Mouse (Mus musculus) kidney, embryonic 14.5 days (tissue): ENCODE results near the gene Tenm4. TPM values are rescaled to one million over a fixed set of nuclear protein-coding genes. Genes with fewer than 3 reads are reported as not detected.

ENCODE experiments used
- ATAC-seq: fragments of 200-750 bp; cut with Nextera tagmentation; 2 replicates; pipeline ENCODE4 v1.8.0; 2017; ENCODE audit warnings: moderate number of reproducible peaks, mild to moderate bottlenecking, moderate TSS enrichment, moderate library complexity; ENCODE audit not compliant: low FRiP score, low TSS enrichment
- H3K27ac ChIP-seq: fragments of 300-500 bp; sonication (generic); 2 replicates; pipeline ENCODE4 v1.5.1; 2014; ENCODE audit warnings: low read depth, mild to moderate bottlenecking, low read length, moderate library complexity, mixed read lengths
- H3K27me3 ChIP-seq: fragments of 300-500 bp; sonication (generic); 2 replicates; pipeline ENCODE4 v1.6.1; 2014; ENCODE audit warnings: mild to moderate bottlenecking, low read length; ENCODE audit not compliant: control insufficient read depth, insufficient read depth
- H3K36me3 ChIP-seq: fragments of 300-500 bp; sonication (generic); 2 replicates; pipeline ENCODE4 v1.6.1; 2014; ENCODE audit warnings: low read length, mixed read lengths; ENCODE audit not compliant: control insufficient read depth, insufficient read depth
- H3K4me1 ChIP-seq: fragments of 300-500 bp; sonication (generic); 2 replicates; pipeline ENCODE4 v1.6.1; 2014; ENCODE audit warnings: low read length, mixed read lengths; ENCODE audit not compliant: control insufficient read depth, insufficient read depth
- H3K4me2 ChIP-seq: fragments of 300-500 bp; sonication (generic); replicated peaks from 2 replicates; pipeline ENCODE4 v1.6.1; 2014; ENCODE audit warnings: low read depth, mild to moderate bottlenecking, low read length
- H3K4me3 ChIP-seq: fragments of 300-500 bp; sonication (generic); 2 replicates; pipeline ENCODE4 v1.5.1; 2014; ENCODE audit warnings: mild to moderate bottlenecking, low read length
- H3K9ac ChIP-seq: fragments of 300-500 bp; sonication (generic); 2 replicates; pipeline ENCODE4 v1.6.1; 2014; ENCODE audit warnings: low read depth, mild to moderate bottlenecking, low read length, moderate library complexity
- H3K9me3 ChIP-seq: fragments of 300-500 bp; sonication (generic); 2 replicates; pipeline ENCODE4 v1.6.1; 2016; ENCODE audit warnings: low read length; ENCODE audit not compliant: control insufficient read depth
- WGBS: fragments of 180-500 bp; shearing (Covaris S2); extraction: QIAGEN DNeasy Blood & Tissue Kit; methylation state at CpG from one replicate; pipeline ENCODE4 v1.1.7; 2014; 5-methylcytosine and 5-hydroxymethylcytosine counted together
- polyA plus RNA-seq: library from polyadenylated mRNA; unstranded; fragments of >200 nt; fragmentation: Nextera tagmentation; extraction: Ambion mirVana; gene quantifications from 2 replicates; pipeline ENCODE4 v1.2.1, GENCODE M21; 2014

Gene Tenm4
- polyA plus RNA-seq, 1 experiment from 2014 or later = 51.0 TPM

DNA sequence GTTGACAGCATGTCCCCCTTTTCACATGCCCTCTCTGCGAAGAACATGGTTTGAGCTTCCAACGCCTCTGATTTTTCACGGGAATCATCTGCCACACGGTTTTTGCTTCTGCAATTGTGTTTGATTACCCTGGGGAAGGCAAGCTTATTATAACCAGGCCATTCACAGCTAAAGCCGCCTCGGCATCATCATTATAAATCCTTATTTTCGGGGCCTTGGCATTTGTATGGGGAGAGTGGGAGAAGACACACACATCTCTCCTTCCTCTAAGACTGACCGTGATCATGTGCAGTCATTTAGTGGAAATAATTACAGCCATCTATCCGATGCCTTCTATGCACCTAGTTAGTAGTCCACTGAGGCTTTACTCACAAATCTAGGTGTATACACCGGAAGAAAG, 719.9 kb downstream of the Tenm4 start:
- Histone ChIP-seq H3K36me3 (peaks cover 35% of the 10 kb centered on the region), H3K27ac (no peak overlapping the region), H3K4me3 (no peak overlapping the region), H3K9ac (no peak overlapping the region), H3K9me3 (no peaks in the 10 kb centered on the region), H3K4me2 (no peak overlapping the region), H3K27me3 (no peaks in the 10 kb centered on the region), H3K4me1 (peaks cover 10% of the 10 kb centered on the region; the same call in 1 of the 2 replicates)
- ATAC-seq = no peak
- WGBS = 89% methylated on average over 10 of the region's 10 CpGs

DNA sequence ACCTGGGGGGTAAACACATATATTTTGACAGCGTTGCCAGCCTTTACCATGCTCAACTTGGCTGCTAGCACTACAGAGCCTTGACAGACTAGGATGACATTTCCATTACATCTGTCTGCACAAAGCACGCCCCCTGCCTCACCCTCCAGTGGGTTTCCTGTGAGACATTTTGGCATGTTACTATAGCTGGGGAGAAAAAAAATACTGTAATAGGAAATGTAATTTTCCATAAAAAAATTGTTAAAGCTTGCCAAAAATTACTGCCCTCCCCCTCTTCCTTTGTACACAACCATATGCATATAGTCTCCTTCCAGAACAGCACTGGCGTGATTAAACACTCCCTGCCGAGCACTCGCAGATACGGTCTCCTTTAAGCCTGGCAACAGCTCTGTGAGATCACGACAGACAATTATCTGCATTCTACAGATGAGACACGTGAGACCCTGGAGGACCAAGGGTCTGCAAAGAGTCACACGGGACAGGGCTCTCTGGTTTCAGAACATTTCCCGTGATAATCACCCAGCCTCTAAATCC, 728.1 kb downstream of the Tenm4 start:
- Histone ChIP-seq H3K4me2 (no peak overlapping the region), H3K9ac (no peak overlapping the region), H3K9me3 (no peaks in the 10 kb centered on the region), H3K4me1 (no peaks in the 10 kb centered on the region), H3K4me3 (no peak overlapping the region), H3K27me3 (no peaks in the 10 kb centered on the region), H3K27ac (no peak overlapping the region), H3K36me3 (peaks cover 34% of the 10 kb centered on the region)
- no peak for ATAC-seq
- 58% methylated on average over 10 of the region's 10 CpGs for WGBS

DNA sequence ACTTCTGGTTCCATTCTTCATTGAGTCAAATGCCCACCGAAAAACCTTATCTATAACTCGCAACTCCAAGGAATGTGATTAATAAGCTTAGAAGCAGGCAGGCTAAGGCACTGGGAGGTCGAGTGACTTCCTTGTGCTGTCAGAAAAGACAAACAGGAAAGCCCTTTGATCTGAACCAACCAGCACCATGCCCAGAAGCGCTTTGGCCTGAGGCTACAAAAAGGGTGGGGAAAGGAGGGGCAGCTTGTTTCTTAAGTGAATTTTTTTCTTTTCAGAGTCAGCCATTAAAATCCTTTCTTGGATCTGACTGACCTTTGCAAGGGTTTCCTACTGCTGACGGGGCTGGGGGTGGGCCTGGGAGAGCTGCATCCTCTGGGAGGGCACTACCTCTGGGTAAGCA, 731.1 kb downstream of the Tenm4 start:
- WGBS = 28% methylated on average over 5 of the region's 5 CpGs
- H3K27ac ChIP-seq = no peak overlapping the region

DNA sequence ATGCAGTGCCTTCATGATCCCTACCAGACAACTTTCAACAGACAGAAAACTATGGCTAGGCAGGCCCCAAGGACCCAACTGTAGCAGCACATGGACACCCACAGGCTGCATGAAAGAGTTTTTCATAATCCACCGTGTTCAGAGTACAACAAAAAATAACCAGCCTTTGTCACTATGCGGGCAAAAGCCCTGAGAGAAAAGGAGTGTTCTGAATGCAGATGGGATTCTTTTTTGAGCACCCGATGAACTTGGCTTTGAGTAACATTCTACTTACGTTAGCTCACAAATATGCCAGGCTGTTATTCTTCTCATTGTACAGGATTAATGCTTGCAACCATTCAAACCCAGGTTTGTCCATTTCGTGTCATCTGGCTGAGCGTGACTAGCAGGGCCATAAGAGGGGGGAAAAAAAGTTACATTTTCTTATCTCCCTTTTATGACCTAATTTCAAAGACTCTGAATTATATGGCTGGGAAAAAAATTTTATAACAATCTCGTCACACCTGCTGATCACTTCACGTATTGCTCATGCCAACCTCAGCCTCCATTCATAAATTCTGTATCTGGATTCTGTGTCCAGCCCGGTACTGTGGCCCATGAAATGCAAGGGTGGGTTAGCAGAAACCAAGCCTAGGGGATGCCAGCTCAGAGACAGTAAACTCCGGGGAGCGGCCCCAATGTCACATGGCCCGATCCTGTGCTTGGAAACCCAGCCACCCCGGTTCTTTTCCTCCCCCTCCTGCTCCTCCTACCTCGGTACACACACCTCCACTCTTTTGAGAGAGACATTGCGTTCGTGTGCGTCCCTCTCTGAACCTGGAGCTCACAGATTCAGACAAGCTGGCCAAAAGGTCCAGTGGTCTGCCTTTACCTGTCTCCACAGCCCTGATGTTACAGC, 732.3 kb downstream of the Tenm4 start:
- Histone ChIP-seq H3K36me3 (peaks cover 16% of the 10 kb centered on the region; the same call in 1 of the 2 replicates), H3K27me3 (no peaks in the 10 kb centered on the region), H3K4me1 (no peaks in the 10 kb centered on the region), H3K9ac (no peak overlapping the region), H3K27ac (no peak overlapping the region), H3K4me2 (no peak overlapping the region), H3K4me3 (no peak overlapping the region), H3K9me3 (no peaks in the 10 kb centered on the region)
- no peak for ATAC-seq
- WGBS = 88% methylated on average over 17 of the region's 17 CpGs

More for the DNA sequence above, 731.1 kb downstream of the Tenm4 start:
- Histone ChIP-seq H3K4me2 (no peak overlapping the region), H3K9me3 (no peaks in the 10 kb centered on the region), H3K27me3 (no peaks in the 10 kb centered on the region), H3K9ac (no peak overlapping the region), H3K4me3 (no peak overlapping the region), H3K36me3 (peaks cover 16% of the 10 kb centered on the region; the same call in 1 of the 2 replicates), H3K4me1 (no peaks in the 10 kb centered on the region)
- no peak for ATAC-seq

DNA sequence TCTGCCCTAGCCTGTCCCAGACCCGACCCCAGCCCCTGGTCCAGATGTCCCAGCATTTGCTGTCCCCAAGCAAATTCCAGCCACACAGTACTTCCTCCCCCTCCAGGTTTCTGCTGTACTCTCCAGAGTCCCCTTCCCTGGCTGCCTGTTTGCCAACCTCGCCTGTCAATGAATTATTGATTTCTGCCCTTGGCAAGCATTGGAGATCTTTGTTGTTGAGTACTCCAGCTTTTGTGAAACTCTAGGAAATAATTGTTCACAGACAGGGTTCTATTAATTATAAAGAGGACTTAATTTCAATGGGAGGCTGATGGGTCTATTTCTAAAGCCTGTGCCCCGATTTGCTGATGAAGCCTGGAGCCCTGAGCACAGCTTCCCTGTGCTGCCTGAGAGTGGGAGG, 733.4 kb downstream of the Tenm4 start:
- no peaks in the 10 kb centered on the region for H3K9me3 ChIP-seq
- WGBS = 66% methylated on average over 3 of the region's 3 CpGs
- no peak for ATAC-seq
- no peaks in the 10 kb centered on the region for H3K4me1 ChIP-seq
- H3K27me3 ChIP-seq = no peaks in the 10 kb centered on the region
- no peak overlapping the region for H3K4me3 ChIP-seq
- H3K36me3 ChIP-seq = peaks cover 16% of the 10 kb centered on the region; the same call in 1 of the 2 replicates
- H3K27ac ChIP-seq = no peak overlapping the region
- H3K4me2 ChIP-seq = no peak overlapping the region
- no peak overlapping the region for H3K9ac ChIP-seq

DNA sequence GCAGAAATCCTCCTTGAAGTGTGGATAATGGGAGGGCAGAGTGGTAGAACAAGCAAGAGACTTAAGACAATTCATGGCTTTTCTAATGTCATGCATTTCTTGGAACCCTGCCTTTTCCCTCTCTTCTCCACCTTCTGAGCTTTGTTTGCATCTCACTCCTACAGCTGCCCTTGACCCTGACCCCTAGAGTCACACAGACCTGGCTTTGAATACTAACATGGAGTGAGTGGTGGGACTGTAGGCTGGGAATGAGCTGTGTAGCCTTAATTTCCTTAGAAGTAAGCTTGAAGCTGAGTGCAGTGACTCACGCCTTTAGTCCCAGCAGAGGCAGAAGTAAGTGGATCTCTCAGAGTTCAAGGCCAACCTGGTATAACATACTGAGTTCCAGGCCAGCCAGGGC, 733.9 kb downstream of the Tenm4 start:
- no peak for ATAC-seq
- Histone ChIP-seq H3K4me1 (no peaks in the 10 kb centered on the region), H3K4me3 (no peak overlapping the region), H3K4me2 (no peak overlapping the region), H3K27ac (no peak overlapping the region), H3K27me3 (no peaks in the 10 kb centered on the region), H3K9ac (no peak overlapping the region), H3K9me3 (no peaks in the 10 kb centered on the region), H3K36me3 (peaks cover 13% of the 10 kb centered on the region; the same call in 1 of the 2 replicates)
- 88% methylated on average over 1 of the region's 1 CpGs for WGBS

DNA sequence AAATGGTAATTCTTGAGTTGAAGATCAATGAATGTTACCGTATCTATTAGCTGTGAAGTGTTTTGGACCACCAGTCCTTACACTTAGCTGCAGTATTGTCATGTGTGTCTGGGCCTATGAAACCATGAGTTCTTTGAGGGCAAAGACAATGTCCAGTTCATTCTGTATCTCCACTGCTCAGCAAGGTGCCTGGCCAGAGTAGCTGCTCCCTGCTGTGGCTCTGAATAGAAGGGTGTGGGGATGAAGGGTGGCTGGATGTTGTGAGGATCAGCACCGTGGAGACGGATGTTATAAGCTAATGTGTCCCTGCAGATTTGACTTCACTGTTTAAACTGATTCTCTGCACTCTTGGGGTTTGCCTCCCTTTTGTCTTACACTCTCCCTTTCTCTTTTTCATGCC, 734.4 kb downstream of the Tenm4 start:
- no peak overlapping the region for H3K9ac ChIP-seq
- 88% methylated on average over 3 of the region's 3 CpGs for WGBS
- ATAC-seq = no peak
- peaks cover under 1% of the 10 kb centered on the region; the same call in 1 of the 2 replicates for H3K4me1 ChIP-seq
- H3K9me3 ChIP-seq = no peaks in the 10 kb centered on the region
- H3K36me3 ChIP-seq = peaks cover 11% of the 10 kb centered on the region; the same call in 1 of the 2 replicates
- no peak overlapping the region for H3K4me3 ChIP-seq
- no peaks in the 10 kb centered on the region for H3K27me3 ChIP-seq
- no peak overlapping the region for H3K4me2 ChIP-seq
- no peak overlapping the region for H3K27ac ChIP-seq

DNA sequence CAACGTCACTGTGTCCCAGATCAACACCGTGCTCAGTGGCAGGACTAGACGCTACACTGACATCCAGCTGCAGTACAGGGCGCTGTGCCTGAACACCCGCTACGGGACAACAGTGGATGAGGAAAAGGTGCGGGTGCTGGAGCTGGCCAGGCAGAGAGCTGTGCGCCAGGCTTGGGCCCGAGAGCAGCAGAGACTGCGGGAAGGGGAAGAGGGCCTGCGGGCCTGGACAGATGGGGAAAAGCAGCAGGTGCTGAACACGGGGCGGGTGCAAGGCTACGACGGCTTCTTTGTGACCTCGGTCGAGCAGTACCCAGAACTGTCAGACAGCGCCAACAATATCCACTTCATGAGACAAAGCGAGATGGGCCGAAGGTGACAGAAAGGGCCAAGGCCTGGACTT, 735.2 kb downstream of the Tenm4 start:
- H3K4me2 ChIP-seq = no peak overlapping the region
- WGBS = 93% methylated on average over 20 of the region's 20 CpGs
- H3K36me3 ChIP-seq = peaks cover 11% of the 10 kb centered on the region; the same call in 1 of the 2 replicates
- no peaks in the 10 kb centered on the region for H3K9me3 ChIP-seq
- no peak overlapping the region for H3K4me3 ChIP-seq
- H3K27me3 ChIP-seq = no peaks in the 10 kb centered on the region
- no peak overlapping the region for H3K27ac ChIP-seq
- H3K4me1 ChIP-seq = peaks cover 3% of the 10 kb centered on the region; the same call in 1 of the 2 replicates
- H3K9ac ChIP-seq = no peak overlapping the region
- ATAC-seq = no peak; the same call in 1 of the 2 replicates
